Mouse (Mus musculus) stomach, adult 2 months (tissue): ENCODE measurements around the gene Ccl20. TPM values are rescaled to one million over a fixed set of nuclear protein-coding genes. Genes with fewer than 3 reads are reported as not detected.

Experiments used
- polyA plus RNA-seq: library from polyadenylated mRNA; depleted of rRNA; stranded (reverse); fragments of >200 nt; gene quantifications from 2 replicates; pipeline ENCODE4 v1.2.3, GENCODE M21; 2012; rRNA removed

Gene Ccl20
- polyA plus RNA-seq = 0.11 TPM in 1 of 2 replicates, not detected in the other

DNA sequence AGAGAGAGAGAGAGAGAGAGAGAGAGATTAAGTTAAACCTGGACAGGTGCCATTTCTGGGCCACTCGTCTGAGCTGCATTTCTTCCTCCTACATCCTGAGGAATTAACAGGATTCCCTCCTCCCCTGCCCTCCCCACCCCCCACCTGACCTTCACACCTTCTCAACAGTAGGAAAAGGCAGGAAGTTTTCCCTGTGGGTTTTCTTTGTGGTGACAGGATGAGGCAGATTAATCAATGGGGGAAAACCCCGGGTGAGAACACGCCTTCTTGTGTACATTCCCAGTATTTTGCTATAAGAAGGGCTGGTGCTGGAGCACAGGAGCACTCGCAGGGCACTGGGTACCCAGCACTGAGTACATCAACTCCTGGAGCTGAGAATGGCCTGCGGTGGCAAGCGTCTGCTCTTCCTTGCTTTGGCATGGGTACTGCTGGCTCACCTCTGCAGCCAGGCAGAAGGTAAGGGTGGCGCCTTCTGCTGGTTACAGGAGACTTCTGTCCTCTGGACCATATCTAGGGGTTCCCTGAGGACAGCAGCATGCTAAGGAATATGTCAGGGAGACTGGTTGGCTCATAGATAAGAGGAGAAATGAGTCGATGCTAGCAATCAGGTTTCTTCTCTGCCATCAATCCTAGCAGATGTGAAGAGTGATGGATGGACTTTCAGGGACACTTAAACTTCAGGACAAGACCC, at the start of gene Ccl20:
TSS of gene Ccl20 (plus strand) at position 320 of the 691 bp plus-strand sequence.

DNA sequence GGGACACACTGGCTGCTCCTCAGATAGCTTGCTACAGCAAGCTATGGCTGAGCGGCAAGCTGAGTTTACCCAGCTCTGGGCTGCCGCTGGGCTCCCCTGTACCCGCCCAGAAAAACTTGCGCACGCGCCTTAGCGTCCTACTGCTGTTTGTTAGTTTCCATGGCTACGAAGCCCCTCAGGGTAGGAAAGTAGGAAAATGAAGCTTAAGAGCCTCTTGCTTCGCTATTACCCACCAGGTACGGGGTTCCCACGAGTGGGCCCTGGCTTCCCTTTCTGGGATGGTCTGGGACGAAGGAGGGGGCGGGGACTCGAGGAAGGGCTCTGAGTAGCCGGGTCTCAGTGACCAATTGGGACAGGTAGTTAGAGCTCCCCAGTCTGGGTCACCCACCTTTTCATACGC, 43.0 kb downstream of the Ccl20 start, which contains the start of gene Daw1:
TSS of gene Daw1 (plus strand) at position 150 of the 400 bp plus-strand sequence.

Other genes starting within 250 kb of the Ccl20 start
- gene A030005L19Rik, start 203.4 kb upstream of the Ccl20 start, polyA plus RNA-seq = 0.21 and 0.22 TPM in 2 replicates
- gene A030014E15Rik, start 191.8 kb upstream of the Ccl20 start, polyA plus RNA-seq = not detected in 2 replicates
- gene Gm6217, start 185.4 kb upstream of the Ccl20 start, polyA plus RNA-seq = not detected in 2 replicates
- gene A030003K21Rik, start 173.4 kb upstream of the Ccl20 start, polyA plus RNA-seq = not detected in 2 replicates
- not detected in 2 replicates for gene Gm7544, start 160.8 kb upstream of the Ccl20 start, polyA plus RNA-seq
- not detected in 2 replicates for gene Gm47955, start 156.5 kb upstream of the Ccl20 start, polyA plus RNA-seq
- not detected in 2 replicates for gene Gm47959, start 116.2 kb upstream of the Ccl20 start, polyA plus RNA-seq
- gene Slc19a3, start 78.3 kb upstream of the Ccl20 start, polyA plus RNA-seq = 0.03 and 0.06 TPM in 2 replicates
- not detected in 2 replicates for gene Krtap28-10, start 74.3 kb upstream of the Ccl20 start, polyA plus RNA-seq
- gene Gm47969, start 71.8 kb upstream of the Ccl20 start, polyA plus RNA-seq = not detected in 2 replicates
- gene A030005K14Rik, start 57.4 kb upstream of the Ccl20 start, polyA plus RNA-seq = not detected in 2 replicates
- not detected in 2 replicates for gene Krtap28-13, start 55.8 kb upstream of the Ccl20 start, polyA plus RNA-seq
- 0.06 TPM in 1 of 2 replicates, not detected in the other for gene Daw1, start 43.0 kb downstream of the Ccl20 start, polyA plus RNA-seq